Mouse (Mus musculus): ENCODE measurements around the gene Wdr17.
A peak's percentile ranks its signal among the peaks of the same experiment; 100 is the strongest.

The Wdr17 gene

DNA sequence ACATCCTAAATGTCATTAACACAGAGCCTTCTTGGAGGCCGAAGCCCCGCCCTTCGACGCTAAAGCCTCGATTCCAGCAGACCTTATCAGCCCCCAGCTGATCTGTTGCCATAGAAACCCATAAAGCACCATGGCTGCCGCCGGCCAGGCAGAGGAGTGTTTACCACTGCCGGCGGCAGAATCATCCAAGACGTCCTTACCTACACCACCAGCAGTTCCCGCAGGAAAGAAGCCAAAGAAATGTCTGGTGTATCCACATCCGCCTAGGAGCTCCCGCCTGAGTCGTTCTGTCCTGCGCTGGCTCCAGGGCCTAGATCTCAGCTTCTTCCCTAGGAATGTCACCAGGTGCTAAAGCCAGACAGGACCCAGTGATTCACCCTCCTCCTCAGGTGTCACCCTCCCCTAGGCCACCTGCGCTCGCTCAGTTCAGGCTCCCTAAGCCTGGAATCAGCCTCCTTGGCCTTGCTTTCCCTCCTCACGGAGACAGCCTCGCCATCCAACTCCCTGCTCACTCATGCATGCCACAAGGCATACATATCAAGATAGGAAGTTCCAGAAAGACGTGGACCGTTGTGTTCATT, 286.2 kb downstream of the Wdr17 start, which contains the start of gene Spata4:
TSS of gene Spata4 (plus strand) at position 111 of the 581 bp plus-strand sequence.
- Histone ChIP-seq H3K4me1 (replicated peaks; ENCODE audit: low read depth, low read length) (peaks cover 8% of the 10 kb centered on the region), H3K36me3 (ENCODE audit: insufficient read depth, low read length) (no peaks in the 10 kb centered on the region), H3K9me3 (ENCODE audit: low read length) (no peaks in the 10 kb centered on the region), H3K27me3 (ENCODE audit: insufficient read depth, low read length) (no peaks in the 10 kb centered on the region), H3K4me3 (replicated peaks; ENCODE audit: low read length) (peak within 1 kb of the TSS; percentile 58)
- TF ChIP-seq POU5F1 (IDR thresholded peaks at IDR 0.05; ENCODE audit: borderline replicate concordance, low read length) (no peak), NANOG (IDR thresholded peaks at IDR 0.05; ENCODE audit: borderline replicate concordance, low read length) (no peak), CTCF (conservative IDR thresholded peaks at IDR 0.05; ENCODE audit: low read length) (no peak)

DNA sequence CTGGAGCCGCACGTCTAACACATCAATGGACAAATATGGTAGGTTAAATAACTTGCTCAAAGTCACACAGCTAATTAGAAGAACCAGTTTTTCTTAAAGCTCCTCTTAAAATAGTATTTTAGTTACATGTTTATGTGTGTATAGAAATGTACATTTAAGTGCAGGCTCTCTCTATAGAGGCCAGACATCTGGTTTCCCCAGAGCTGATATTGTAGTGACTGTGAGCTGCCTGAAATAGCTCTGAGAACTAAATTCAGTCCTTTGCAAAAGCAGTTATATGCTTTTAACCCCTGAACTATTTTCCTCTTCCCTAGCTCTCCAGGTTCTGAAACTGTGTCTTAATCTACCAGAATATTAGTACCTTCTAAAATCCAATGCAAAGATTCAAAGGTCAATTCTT, 289.6 kb downstream of the Wdr17 start:
- no peaks in the 10 kb centered on the region for H3K9me3 ChIP-seq (ENCODE audit: low read length)
- H3K27me3 ChIP-seq (ENCODE audit: insufficient read depth, low read length), result no peaks in the 10 kb centered on the region
- TF ChIP-seq CTCF (conservative IDR thresholded peaks at IDR 0.05; ENCODE audit: low read length) (no peak), NANOG (IDR thresholded peaks at IDR 0.05; ENCODE audit: borderline replicate concordance, low read length) (no peak), POU5F1 (IDR thresholded peaks at IDR 0.05; ENCODE audit: borderline replicate concordance, low read length) (no peak)
- H3K4me3 ChIP-seq (replicated peaks; ENCODE audit: low read length), result no peak overlapping the region
- no peaks in the 10 kb centered on the region for H3K36me3 ChIP-seq (ENCODE audit: insufficient read depth, low read length)
- peaks cover 10% of the 10 kb centered on the region for H3K4me1 ChIP-seq (replicated peaks; ENCODE audit: low read depth, low read length)

DNA sequence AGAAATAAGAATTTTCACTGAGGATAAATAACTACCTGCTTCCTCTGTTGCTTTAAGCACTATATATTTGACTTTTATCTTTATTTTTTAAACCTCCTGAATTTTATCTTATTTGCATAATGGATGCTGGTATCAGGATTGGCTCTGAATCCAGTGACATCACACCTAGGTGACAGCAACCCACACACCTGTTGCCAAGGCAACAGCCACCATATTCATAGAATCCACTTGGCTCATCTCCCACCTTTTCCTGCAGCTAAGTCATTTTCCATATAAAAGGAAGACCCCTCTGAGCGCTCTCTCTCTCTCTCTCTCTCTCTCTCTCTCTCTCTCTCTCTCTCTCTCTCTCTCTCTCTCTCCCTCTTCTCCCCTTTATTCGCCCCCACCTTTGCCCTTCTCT, 290.0 kb downstream of the Wdr17 start:
- Histone ChIP-seq H3K36me3 (ENCODE audit: insufficient read depth, low read length) (no peaks in the 10 kb centered on the region), H3K4me3 (replicated peaks; ENCODE audit: low read length) (no peak overlapping the region), H3K9me3 (ENCODE audit: low read length) (no peaks in the 10 kb centered on the region), H3K4me1 (replicated peaks; ENCODE audit: low read depth, low read length) (peaks cover 10% of the 10 kb centered on the region), H3K27me3 (ENCODE audit: insufficient read depth, low read length) (no peaks in the 10 kb centered on the region)
- no peak for TF ChIP-seq NANOG (IDR thresholded peaks at IDR 0.05; ENCODE audit: borderline replicate concordance, low read length)
- no peak for TF ChIP-seq CTCF (conservative IDR thresholded peaks at IDR 0.05; ENCODE audit: low read length)
- TF ChIP-seq POU5F1 (IDR thresholded peaks at IDR 0.05; ENCODE audit: borderline replicate concordance, low read length), result no peak

DNA sequence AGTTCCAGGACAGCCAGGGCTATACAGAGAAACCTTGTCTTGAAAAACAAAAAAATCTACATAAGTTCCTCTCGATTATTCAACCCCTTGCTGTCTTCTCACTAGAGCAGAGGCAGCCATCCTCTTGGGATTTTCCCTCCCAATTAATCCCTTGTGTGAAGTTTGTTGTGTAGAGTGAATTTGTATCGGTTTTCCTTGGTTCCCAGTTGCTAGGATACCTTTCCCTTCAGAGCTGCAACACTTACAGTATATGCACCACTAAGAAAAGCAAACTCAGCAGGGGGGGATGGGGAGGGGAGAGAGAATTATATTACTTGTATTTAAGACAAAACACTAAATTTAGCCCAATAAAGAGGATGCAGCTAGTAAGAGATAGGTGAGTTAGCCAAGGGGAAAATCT, 290.9 kb downstream of the Wdr17 start:
- Histone ChIP-seq H3K27me3 (ENCODE audit: insufficient read depth, low read length) (no peaks in the 10 kb centered on the region), H3K4me3 (replicated peaks; ENCODE audit: low read length) (no peak overlapping the region), H3K9me3 (ENCODE audit: low read length) (no peaks in the 10 kb centered on the region), H3K36me3 (ENCODE audit: insufficient read depth, low read length) (no peaks in the 10 kb centered on the region), H3K4me1 (replicated peaks; ENCODE audit: low read depth, low read length) (peaks cover 10% of the 10 kb centered on the region)
- TF ChIP-seq POU5F1 (IDR thresholded peaks at IDR 0.05; ENCODE audit: borderline replicate concordance, low read length) (no peak), CTCF (conservative IDR thresholded peaks at IDR 0.05; ENCODE audit: low read length) (no peak), NANOG (IDR thresholded peaks at IDR 0.05; ENCODE audit: borderline replicate concordance, low read length) (no peak)

DNA sequence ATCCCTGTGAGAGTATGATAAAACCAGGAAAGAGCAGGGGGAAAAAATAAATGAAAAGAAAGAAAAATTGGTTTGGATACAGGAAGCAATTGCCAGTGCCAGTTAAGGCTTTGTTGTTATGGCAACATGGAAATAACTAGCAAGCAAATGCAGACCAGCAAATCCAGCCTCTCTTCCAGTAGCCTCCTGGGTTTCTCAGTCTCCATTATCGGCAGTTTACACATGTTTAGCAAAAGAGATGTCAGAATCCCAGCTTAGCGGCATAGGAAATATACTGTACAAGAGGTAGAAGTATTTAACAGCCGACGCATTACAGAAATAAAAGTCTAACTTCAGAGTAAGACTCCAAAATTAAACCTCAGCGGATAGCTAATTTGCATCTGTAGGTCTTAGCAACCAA, 292.4 kb downstream of the Wdr17 start:
- Histone ChIP-seq H3K27me3 (ENCODE audit: insufficient read depth, low read length) (no peaks in the 10 kb centered on the region), H3K4me1 (replicated peaks; ENCODE audit: low read depth, low read length) (0 out of 2 replicates have a peak, but pooled peaks cover 2% of the 10 kb centered on the region), H3K4me3 (replicated peaks; ENCODE audit: low read length) (no peak overlapping the region), H3K9me3 (ENCODE audit: low read length) (no peaks in the 10 kb centered on the region), H3K36me3 (ENCODE audit: insufficient read depth, low read length) (no peaks in the 10 kb centered on the region)
- TF ChIP-seq NANOG (IDR thresholded peaks at IDR 0.05; ENCODE audit: borderline replicate concordance, low read length), result no peak

DNA sequence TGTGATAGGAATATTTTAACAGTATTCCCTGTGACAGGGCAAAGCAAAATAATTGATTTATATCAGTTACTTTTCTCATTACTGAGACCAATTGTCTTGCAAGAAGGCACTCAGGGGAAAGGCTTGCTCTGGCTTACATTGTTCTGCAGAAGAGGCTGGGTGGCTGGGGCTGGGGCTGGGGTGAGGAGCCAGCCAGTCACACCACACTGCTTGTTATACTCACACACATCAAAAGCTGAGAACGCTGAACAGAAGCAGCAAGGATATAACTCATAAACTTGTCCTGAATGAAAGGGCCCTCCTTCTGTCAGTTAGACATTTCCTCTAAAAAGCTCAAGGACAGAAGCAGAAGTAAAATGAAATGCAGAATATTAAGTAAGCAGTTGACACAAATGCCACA, 304.1 kb downstream of the Wdr17 start:
- H3K36me3 ChIP-seq (ENCODE audit: insufficient read depth, low read length), result no peaks in the 10 kb centered on the region
- peaks cover 3% of the 10 kb centered on the region; the same call in 1 of the 2 replicates for H3K9me3 ChIP-seq (ENCODE audit: low read length)
- no peaks in the 10 kb centered on the region for H3K4me1 ChIP-seq (replicated peaks; ENCODE audit: low read depth, low read length)
- no peaks in the 10 kb centered on the region for H3K27me3 ChIP-seq (ENCODE audit: insufficient read depth, low read length)
- H3K4me3 ChIP-seq (replicated peaks; ENCODE audit: low read length), result no peak overlapping the region
- TF ChIP-seq NANOG (IDR thresholded peaks at IDR 0.05; ENCODE audit: borderline replicate concordance, low read length) (no peak), POU5F1 (IDR thresholded peaks at IDR 0.05; ENCODE audit: borderline replicate concordance, low read length) (no peak), CTCF (conservative IDR thresholded peaks at IDR 0.05; ENCODE audit: low read length) (no peak)

DNA sequence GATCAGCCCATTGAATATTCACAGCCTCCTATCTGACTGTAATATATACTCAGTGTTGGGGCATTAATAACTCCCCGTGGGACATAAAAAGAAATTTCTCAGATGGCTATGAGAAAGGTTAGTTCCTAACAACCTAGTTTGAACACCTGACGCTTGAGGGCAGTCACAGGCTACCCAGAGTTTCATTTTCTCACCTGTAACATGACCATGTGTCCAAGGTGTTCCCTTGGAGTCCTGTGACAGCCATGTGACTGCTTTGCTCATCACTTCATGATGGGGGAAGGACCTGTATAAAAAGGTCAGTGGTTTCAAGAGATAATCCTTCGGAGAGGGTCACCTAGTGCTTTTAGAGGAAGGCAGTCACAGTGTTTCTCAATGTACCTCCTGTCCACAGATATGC, 305.5 kb downstream of the Wdr17 start:
- H3K9me3 ChIP-seq (ENCODE audit: low read length), result no peaks in the 10 kb centered on the region
- no peaks in the 10 kb centered on the region for H3K27me3 ChIP-seq (ENCODE audit: insufficient read depth, low read length)
- H3K4me1 ChIP-seq (replicated peaks; ENCODE audit: low read depth, low read length), result no peaks in the 10 kb centered on the region
- no peak for TF ChIP-seq POU5F1 (IDR thresholded peaks at IDR 0.05; ENCODE audit: borderline replicate concordance, low read length)
- TF ChIP-seq CTCF (conservative IDR thresholded peaks at IDR 0.05; ENCODE audit: low read length), result no peak
- TF ChIP-seq NANOG (IDR thresholded peaks at IDR 0.05; ENCODE audit: borderline replicate concordance, low read length), result no peak
- H3K36me3 ChIP-seq (ENCODE audit: insufficient read depth, low read length), result no peaks in the 10 kb centered on the region
- no peak overlapping the region for H3K4me3 ChIP-seq (replicated peaks; ENCODE audit: low read length)
